Mouse (Mus musculus) spleen, adult 18-20 months (tissue): Measurements from ENCODE around the gene Fam53b.
"Not testable (repeated sequence)": the region's sequence is repeated elsewhere in the genome, so short reads cannot be mapped to it uniquely, and the experiment has no call there.

ENCODE experiments used
- DNase-seq, 2 experiments: peaks; one replicate each; pipeline ENCODE4 v3.0.0; 2022; ENCODE audit warnings: mixed read lengths in 2 of 2

Fam53b gene

GRCm38 (mm10) chr7:132675922-132676321 is 137.8 kb downstream of the Fam53b start:
- DNase-seq: no peak

- no peak for DNase-seq
Observed at GRCm38 (mm10) chr7:132673931-132674755, 139.5 kb downstream of the Fam53b start.

- DNase-seq: peak; percentile 32 to 33
Observed at GRCm38 (mm10) chr7:132672481-132672959, 141.2 kb downstream of the Fam53b start.

- DNase-seq: no peak
Observed at GRCm38 (mm10) chr7:132670863-132671165, 142.9 kb downstream of the Fam53b start.

- DNase-seq: no peak
Observed at GRCm38 (mm10) chr7:132669999-132670862, 143.5 kb downstream of the Fam53b start.

- DNase-seq: no peak
Observed at GRCm38 (mm10) chr7:132668604-132669003, 145.1 kb downstream of the Fam53b start.

GRCm38 (mm10) chr7:132666516-132666915 is 147.2 kb downstream of the Fam53b start:
- no peak for DNase-seq

- no peak for DNase-seq
Observed at GRCm38 (mm10) chr7:132665664-132666382, 147.9 kb downstream of the Fam53b start.

GRCm38 (mm10) chr7:132664815-132665214 is 148.9 kb downstream of the Fam53b start:
- DNase-seq: no peak

- not testable (repeated sequence) for DNase-seq
Observed at GRCm38 (mm10) chr7:132662831-132663230, 150.9 kb downstream of the Fam53b start.
